Mouse (Mus musculus) forebrain, embryonic 14.5 days (tissue): ENCODE results near the gene Smurf1. TPM values are rescaled to one million over a fixed set of nuclear protein-coding genes. Genes with fewer than 3 reads are reported as not detected.
A peak's percentile ranks its signal among the peaks of the same experiment; 100 is the strongest.

ENCODE experiments used
- ATAC-seq: fragments of 200-750 bp; cut with Nextera tagmentation; 2 replicates; pipeline ENCODE4 v1.8.0; 2017; ENCODE audit warnings: mild to moderate bottlenecking, moderate library complexity
- DNase-seq: peaks from one replicate; pipeline ENCODE4 v3.0.0-alpha.2; 2015; ENCODE audit warnings: low spot score
- H3K27ac ChIP-seq: fragments of 300-500 bp; sonication (generic); 2 replicates; pipeline ENCODE4 v1.5.1; 2014; ENCODE audit warnings: low read depth, mild to moderate bottlenecking, control low read depth, low read length, moderate library complexity
- H3K27me3 ChIP-seq: fragments of 300-500 bp; sonication (generic); replicated peaks from 2 replicates; pipeline ENCODE4 v1.6.1; 2014; ENCODE audit warnings: low read length, control low read depth, mixed read lengths; ENCODE audit not compliant: control insufficient read depth, insufficient read depth
- H3K36me3 ChIP-seq: fragments of 300-500 bp; sonication (generic); 2 replicates; pipeline ENCODE4 v1.6.1; 2014; ENCODE audit warnings: low read length, control low read depth; ENCODE audit not compliant: control insufficient read depth, insufficient read depth
- H3K4me1 ChIP-seq: fragments of 300-500 bp; sonication (generic); 2 replicates; pipeline ENCODE4 v1.6.1; 2014; ENCODE audit warnings: antibody characterized with exemption, low read length, control low read depth; ENCODE audit not compliant: control insufficient read depth, insufficient read depth
- H3K4me2 ChIP-seq: fragments of 300-500 bp; sonication (generic); 2 replicates; pipeline ENCODE4 v1.6.1; 2014; ENCODE audit warnings: mild to moderate bottlenecking, control low read depth, low read length
- H3K4me3 ChIP-seq: fragments of 300-500 bp; sonication (generic); 2 replicates; pipeline ENCODE4 v1.5.1; 2014; ENCODE audit warnings: low read depth, low read length, control low read depth
- H3K9ac ChIP-seq: fragments of 300-500 bp; sonication (generic); 2 replicates; pipeline ENCODE4 v1.6.1; 2014; ENCODE audit warnings: mild to moderate bottlenecking, low read length, control low read depth, moderate library complexity
- H3K9me3 ChIP-seq: fragments of 300-500 bp; sonication (generic); replicated peaks from 2 replicates; pipeline ENCODE4 v1.6.1; 2016; ENCODE audit warnings: low read length, control low read depth, mixed read lengths; ENCODE audit not compliant: control insufficient read depth
- WGBS: fragments of 180-500 bp; shearing (Covaris S2); extraction: QIAGEN DNeasy Blood & Tissue Kit; methylation state at CpG from one replicate; pipeline ENCODE4 v1.1.7; 2014; 5-methylcytosine and 5-hydroxymethylcytosine counted together
- microRNA-seq: library from miRNA; unstranded; fragments of <30 nt; microRNA quantifications from one replicate; pipeline ENCODE4, GENCODE M21; 2016
- polyA plus RNA-seq: library from polyadenylated mRNA; unstranded; fragments of >200 nt; fragmentation: Nextera tagmentation; extraction: Ambion mirVana; gene quantifications from 2 replicates; pipeline ENCODE4 v1.2.1, GENCODE M21; 2014

The Smurf1 gene
- polyA plus RNA-seq, 1 experiment from 2014 or later = 16.5 TPM

GRCm38 (mm10) chr5:144836100-144836499 is 129.5 kb downstream of the Smurf1 start:
- Histone ChIP-seq H3K27ac (no peak overlapping the region), H3K4me2 (no peak overlapping the region), H3K27me3 (no peaks in the 10 kb centered on the region), H3K4me3 (no peak overlapping the region), H3K36me3 (peaks cover 100% of the 10 kb centered on the region), H3K9me3 (no peaks in the 10 kb centered on the region), H3K9ac (no peak overlapping the region), H3K4me1 (no peaks in the 10 kb centered on the region)
- ATAC-seq (no peak), DNase-seq (peak; percentile 44)
- WGBS = 85% methylated on average over 3 of the region's 3 CpGs

DNA sequence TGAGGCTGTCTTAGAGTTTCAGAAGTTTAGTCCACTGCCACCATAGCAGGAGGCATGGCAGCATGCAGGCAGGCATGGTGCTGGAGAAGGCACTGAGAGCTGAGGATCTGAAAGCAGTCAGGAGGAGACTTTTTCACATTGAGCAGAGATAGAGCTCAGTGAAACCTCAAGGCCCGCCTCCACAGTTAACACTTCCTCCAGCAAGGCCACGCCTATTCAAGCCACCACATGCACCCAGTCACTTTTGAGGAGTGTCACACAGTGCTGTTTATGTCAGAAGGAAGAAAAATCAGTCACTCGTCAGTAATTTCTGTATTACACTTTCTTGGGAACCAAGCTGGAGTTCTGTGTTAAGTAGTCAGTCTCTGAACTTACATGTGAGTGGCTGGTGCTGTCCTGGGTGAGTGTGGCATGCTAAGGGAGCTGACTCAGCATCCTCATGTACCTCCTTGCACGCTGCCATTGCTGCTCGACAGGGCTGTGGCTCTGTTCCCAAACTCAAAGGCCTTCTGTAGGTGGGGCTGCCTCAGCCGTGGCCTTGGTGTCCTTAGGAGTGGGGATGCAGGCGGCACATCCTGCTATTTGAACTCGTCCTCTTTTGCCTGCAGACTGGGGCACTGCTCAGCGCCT is 133.7 kb downstream of the Smurf1 start:
- Histone ChIP-seq H3K9ac (no peak overlapping the region), H3K4me1 (no peaks in the 10 kb centered on the region), H3K4me3 (no peak overlapping the region), H3K27me3 (no peaks in the 10 kb centered on the region), H3K4me2 (no peak overlapping the region), H3K36me3 (peaks cover 100% of the 10 kb centered on the region), H3K9me3 (no peaks in the 10 kb centered on the region), H3K27ac (no peak overlapping the region)
- 88% methylated on average over 9 of the region's 9 CpGs for WGBS
- no peak for DNase-seq
- no peak for ATAC-seq

GRCm38 (mm10) chr5:144829631-144830030 is 136.0 kb downstream of the Smurf1 start:
- peaks cover 100% of the 10 kb centered on the region for H3K36me3 ChIP-seq
- H3K9ac ChIP-seq = no peak overlapping the region
- no peak overlapping the region for H3K4me3 ChIP-seq
- no peaks in the 10 kb centered on the region for H3K4me1 ChIP-seq
- WGBS = 97% methylated on average over 4 of the region's 4 CpGs
- no peaks in the 10 kb centered on the region for H3K27me3 ChIP-seq
- no peak for ATAC-seq
- no peak overlapping the region for H3K4me2 ChIP-seq
- no peak for DNase-seq
- H3K27ac ChIP-seq = no peak overlapping the region
- H3K9me3 ChIP-seq = no peaks in the 10 kb centered on the region

DNA sequence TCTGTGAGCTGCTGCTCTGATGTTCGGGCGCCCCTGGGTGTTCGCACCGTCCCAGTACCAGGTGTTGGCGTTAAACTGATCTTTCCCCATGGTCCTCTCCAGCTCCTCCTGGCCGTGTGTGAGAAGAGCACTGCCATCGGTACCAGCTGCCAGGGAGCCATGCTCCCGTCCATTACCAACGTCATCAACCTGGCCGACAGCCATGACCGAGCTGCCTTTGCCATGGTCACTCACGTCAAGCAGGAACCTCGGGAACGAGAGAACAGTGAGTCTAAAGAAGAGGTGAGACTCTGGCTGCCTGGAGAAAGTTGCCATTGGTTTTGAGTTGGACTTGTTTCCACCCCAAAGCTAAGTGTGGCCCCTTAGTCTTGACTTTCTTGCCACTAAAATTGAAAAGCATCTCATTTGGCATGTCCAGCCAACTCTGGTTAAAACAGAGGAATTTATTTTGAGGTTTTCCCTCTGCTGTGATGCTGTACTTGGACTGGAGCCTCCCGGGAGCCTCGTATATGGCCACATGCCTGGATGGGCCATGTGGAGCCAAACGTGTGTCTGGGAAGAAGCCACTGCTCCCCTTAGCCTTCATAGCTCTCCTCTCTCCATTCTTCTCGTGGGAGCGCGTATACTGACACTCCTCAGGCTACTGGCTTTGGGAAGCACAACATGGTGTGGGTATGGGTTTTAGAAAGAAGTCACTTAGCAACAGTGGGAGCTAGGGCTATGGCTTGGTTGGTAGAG is 137.1 kb downstream of the Smurf1 start:
- 92% methylated on average over 20 of the region's 20 CpGs for WGBS
- Histone ChIP-seq H3K4me3 (no peak overlapping the region), H3K36me3 (peaks cover 100% of the 10 kb centered on the region), H3K27ac (no peak overlapping the region), H3K9ac (no peak overlapping the region), H3K4me2 (no peak overlapping the region), H3K27me3 (no peaks in the 10 kb centered on the region), H3K9me3 (no peaks in the 10 kb centered on the region), H3K4me1 (no peaks in the 10 kb centered on the region)
- no peak for ATAC-seq
- DNase-seq = no peak

Small RNA genes within 50 kb of the gene (microRNA-seq; reads per million reads assigned to microRNA genes)
- gene Mir7039 = not detected

Other genes starting within 250 kb of the Smurf1 start
- 108 and 139 TPM in 2 replicates for gene Tmem130, start 204.0 kb downstream of the Smurf1 start, polyA plus RNA-seq
- 54.0 and 63.6 TPM in 2 replicates for gene Trrap, start 198.1 kb downstream of the Smurf1 start, polyA plus RNA-seq
- gene Gm4871, start 66.9 kb upstream of the Smurf1 start, polyA plus RNA-seq = not detected in 2 replicates
- gene 1700018F24Rik, start 77.1 kb upstream of the Smurf1 start, polyA plus RNA-seq = not detected in 2 replicates
- 241 and 263 TPM in 2 replicates for gene Arpc1a, start 118.0 kb upstream of the Smurf1 start, polyA plus RNA-seq
- not detected in 2 replicates for gene Kpna7, start 118.2 kb upstream of the Smurf1 start, polyA plus RNA-seq
- 48.8 and 50.3 TPM in 2 replicates for gene Arpc1b, start 148.4 kb upstream of the Smurf1 start, polyA plus RNA-seq
- gene Pdap1, start 174.4 kb upstream of the Smurf1 start, polyA plus RNA-seq = 98.8 and 102 TPM in 2 replicates
- 226 and 245 TPM in 2 replicates for gene Bud31, start 174.5 kb upstream of the Smurf1 start, polyA plus RNA-seq
- gene Ptcd1, start 201.3 kb upstream of the Smurf1 start, polyA plus RNA-seq = 16.8 and 21.6 TPM in 2 replicates
- gene Cpsf4, start 201.4 kb upstream of the Smurf1 start, polyA plus RNA-seq = 28.9 and 31.1 TPM in 2 replicates
- 513 and 604 TPM in 2 replicates for gene Atp5j2, start 226.2 kb upstream of the Smurf1 start, polyA plus RNA-seq
- 14.9 and 16.4 TPM in 2 replicates for gene Zkscan14, start 236.0 kb upstream of the Smurf1 start, polyA plus RNA-seq
- gene Zkscan5, start 238.7 kb upstream of the Smurf1 start, polyA plus RNA-seq = 17.7 and 17.8 TPM in 2 replicates